Mouse (Mus musculus) embryonic fibroblast, embryonic 13.5 days (primary cell): Measurements from ENCODE around the gene 1110059E24Rik.
"Not testable (repeated sequence)": the region's sequence is repeated elsewhere in the genome, so short reads cannot be mapped to it uniquely, and the experiment has no call there.

Experiments
- CTCF ChIP-seq: IDR thresholded peaks from 2 replicates; pipeline ENCODE4 v1.5.1; 2011; ENCODE audit warnings: mild to moderate bottlenecking, control low read depth, low read length, moderate library complexity, borderline replicate concordance; ENCODE audit not compliant: insufficient read depth
- POLR2A ChIP-seq: IDR thresholded peaks from 2 replicates; pipeline ENCODE4 v1.6.1; 2011; ENCODE audit warnings: low read depth, mild to moderate bottlenecking, control low read depth, low read length, moderate library complexity

DNA sequence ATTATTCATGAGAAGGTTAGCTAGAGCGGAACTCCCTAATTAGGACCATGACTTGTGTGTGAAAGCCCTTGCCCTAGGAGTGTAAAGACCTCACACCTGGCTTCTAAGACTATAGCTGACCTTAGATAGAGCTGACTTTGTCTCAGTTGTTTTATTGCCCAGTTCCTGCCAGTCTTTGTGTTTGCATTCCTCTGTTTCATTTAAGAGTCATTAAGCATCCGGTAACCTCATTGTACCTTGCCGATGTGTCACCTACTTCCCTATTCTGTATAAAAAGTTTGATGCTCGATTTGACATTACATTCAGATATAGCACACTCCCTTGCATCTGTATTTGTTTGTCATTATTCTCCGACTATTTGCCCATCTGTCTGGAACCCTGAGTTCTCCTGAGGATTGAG is 60.6 kb downstream of the 1110059E24Rik start:
- not testable (repeated sequence) for TF ChIP-seq CTCF, POLR2A
